Mouse (Mus musculus): ENCODE measurements around the gene Gm26558.

DNA sequence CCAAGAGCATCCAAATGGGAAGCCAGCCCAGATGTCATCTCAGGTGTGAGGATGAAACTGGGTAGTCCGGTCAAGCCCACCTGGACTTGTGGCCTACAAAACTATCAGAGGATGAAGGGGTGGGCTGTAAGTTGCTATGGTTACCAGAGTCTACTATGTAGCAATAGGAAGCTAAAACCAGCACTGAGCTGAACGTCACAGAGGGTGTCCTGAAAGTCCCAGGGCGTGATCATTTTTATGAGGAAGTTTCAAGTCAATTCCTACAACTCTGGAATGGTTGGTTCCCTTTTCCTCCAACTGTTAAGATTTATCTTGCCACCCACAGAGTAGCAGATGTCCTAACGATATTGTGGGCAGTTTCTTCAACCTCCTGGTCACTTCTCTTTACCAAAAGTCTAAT is 39.7 kb downstream of the Gm26558 start:
- TF ChIP-seq POLR2A (IDR thresholded peaks at IDR 0.05; ENCODE audit: insufficient read length, low read depth): no peak
- no peak for TF ChIP-seq TCF3 (IDR thresholded peaks at IDR 0.05; ENCODE audit: insufficient read length, low read depth)

Data from myocyte (in vitro differentiated cells).